Mouse (Mus musculus): ENCODE data around the gene Smtn.

Smtn gene

DNA sequence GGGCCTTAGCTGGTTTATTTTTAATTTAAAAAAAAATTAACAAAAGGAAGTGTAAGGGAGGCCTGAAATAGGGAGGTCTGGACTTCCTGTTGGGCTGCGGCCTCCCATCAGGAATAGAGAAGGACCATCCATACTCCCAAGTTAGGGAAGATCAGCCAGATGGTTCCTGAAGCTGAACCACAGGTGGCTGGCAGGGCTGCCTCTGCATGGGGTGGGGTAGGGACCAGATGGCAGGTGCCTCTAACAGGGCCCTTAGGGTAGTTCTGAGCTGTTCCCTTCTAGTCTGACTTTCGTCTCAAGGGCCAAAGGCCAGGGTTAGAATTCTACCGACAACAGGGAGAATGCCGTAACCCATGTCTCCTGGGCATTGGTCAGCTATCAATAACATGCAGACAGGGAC, 24.8 kb downstream of the Smtn start:
- no peak for DNase-seq (ENCODE audit: low read depth, low spot score)
- Histone ChIP-seq H3K36me3 (ENCODE audit: control insufficient read depth, insufficient read depth, low read length, poor library complexity, severe bottlenecking) (no peaks in the 10 kb centered on the region), H3K27me3 (ENCODE audit: control insufficient read depth, insufficient read depth, low read length, poor library complexity, severe bottlenecking) (no peaks in the 10 kb centered on the region)

DNA sequence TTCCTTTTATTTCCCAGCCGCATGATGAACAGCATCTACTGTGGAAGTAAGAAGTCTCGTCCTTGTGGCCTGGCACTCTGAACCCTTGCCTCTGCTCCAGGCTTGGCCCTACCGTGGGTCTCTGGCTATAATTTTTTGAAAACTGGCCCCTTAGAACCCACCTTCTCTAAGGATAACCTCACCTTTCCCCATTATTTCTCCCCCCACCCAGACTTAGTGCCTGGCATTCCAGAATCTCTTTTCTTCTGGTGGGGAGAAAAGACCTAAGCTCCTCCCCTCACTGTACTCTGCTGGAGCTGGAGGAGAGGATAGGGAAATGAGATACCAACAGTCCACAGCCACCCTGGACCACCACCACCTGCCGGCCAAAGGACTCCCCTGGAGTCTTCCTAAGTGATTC, 25.2 kb downstream of the Smtn start:
- Histone ChIP-seq H3K36me3 (ENCODE audit: control insufficient read depth, insufficient read depth, low read length, poor library complexity, severe bottlenecking) (no peaks in the 10 kb centered on the region), H3K27me3 (ENCODE audit: control insufficient read depth, insufficient read depth, low read length, poor library complexity, severe bottlenecking) (no peaks in the 10 kb centered on the region)
- DNase-seq (ENCODE audit: low read depth, low spot score): no peak

DNA sequence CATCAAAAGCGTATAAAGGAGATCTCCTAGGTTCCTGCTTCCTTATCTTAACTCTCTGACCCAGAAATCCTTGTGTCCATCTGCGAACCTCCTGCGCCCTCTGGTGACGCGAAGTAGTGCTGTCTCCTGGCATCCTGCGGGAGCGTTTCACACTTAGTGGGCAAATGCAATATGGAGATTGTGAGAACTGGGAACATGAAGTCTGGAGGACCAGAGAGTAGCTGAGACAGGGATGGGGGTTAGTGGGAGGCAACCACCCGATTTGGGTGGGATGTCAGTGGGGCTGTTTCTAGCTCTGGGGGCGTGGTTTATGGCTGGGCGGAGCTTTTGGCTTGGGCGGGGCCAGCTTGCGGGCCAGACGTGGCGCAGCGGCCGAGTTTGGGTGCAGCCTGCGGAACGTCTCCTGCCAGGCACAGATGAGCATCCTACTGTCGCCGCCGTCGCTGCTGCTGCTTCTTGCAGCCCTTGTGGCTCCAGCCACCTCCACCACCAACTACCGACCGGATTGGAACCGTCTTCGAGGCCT, 25.8 kb downstream of the Smtn start, which contains the start of gene Selenom:
Selenom (plus strand) TSS at position 156 of the 526 bp plus-strand sequence.
- DNase-seq (ENCODE audit: low read depth, low spot score): peak; percentile 75
- no peaks in the 10 kb centered on the region for H3K36me3 ChIP-seq (ENCODE audit: control insufficient read depth, insufficient read depth, low read length, poor library complexity, severe bottlenecking)
- H3K27me3 ChIP-seq (ENCODE audit: control insufficient read depth, insufficient read depth, low read length, poor library complexity, severe bottlenecking): no peaks in the 10 kb centered on the region

DNA sequence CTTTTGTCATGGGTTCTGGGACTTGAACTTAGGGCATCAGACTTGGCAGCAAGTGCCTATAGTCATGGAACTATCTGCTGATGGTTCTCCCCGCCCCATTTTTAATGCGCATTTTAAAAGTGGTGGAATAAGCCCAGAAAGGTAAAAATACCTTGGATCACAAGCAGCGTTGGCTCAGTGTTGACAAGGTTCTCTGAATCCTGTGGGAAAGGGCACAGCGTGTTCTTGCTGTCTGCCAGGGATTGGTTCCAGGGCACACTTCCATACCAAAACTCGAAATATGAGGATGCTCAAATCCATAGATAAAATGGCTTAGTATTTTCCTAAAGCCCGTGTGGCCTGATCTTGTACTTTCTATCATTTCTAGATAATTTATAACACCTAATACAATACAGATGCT, 27.1 kb downstream of the Smtn start:
- H3K27me3 ChIP-seq (ENCODE audit: control insufficient read depth, insufficient read depth, low read length, poor library complexity, severe bottlenecking): no peaks in the 10 kb centered on the region
- H3K36me3 ChIP-seq (ENCODE audit: control insufficient read depth, insufficient read depth, low read length, poor library complexity, severe bottlenecking): no peaks in the 10 kb centered on the region
- DNase-seq (ENCODE audit: low read depth, low spot score): no peak

DNA sequence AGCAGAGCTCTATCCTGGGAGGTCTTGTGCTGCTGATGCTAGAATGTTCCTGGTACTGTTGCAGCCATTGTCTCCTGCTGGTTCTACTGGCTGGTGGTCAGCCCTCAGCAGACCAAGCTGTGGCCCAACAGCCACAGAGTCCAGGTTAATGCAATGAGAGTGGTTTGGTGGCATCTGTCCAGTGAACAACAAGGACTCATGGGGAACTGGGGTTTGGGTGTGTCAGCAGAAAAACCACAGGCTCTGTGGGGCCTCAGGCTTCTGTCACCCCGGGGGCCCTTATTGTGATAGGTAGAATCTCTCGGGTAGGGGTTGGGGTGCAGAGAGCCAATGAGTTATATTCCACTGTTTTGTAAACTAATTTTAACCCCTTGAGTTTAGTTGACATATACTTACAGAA, 30.1 kb downstream of the Smtn start:
- DNase-seq (ENCODE audit: low read depth, low spot score): no peak
- no peaks in the 10 kb centered on the region for H3K36me3 ChIP-seq (ENCODE audit: control insufficient read depth, insufficient read depth, low read length, poor library complexity, severe bottlenecking)
- H3K27me3 ChIP-seq (ENCODE audit: control insufficient read depth, insufficient read depth, low read length, poor library complexity, severe bottlenecking): no peaks in the 10 kb centered on the region

DNA sequence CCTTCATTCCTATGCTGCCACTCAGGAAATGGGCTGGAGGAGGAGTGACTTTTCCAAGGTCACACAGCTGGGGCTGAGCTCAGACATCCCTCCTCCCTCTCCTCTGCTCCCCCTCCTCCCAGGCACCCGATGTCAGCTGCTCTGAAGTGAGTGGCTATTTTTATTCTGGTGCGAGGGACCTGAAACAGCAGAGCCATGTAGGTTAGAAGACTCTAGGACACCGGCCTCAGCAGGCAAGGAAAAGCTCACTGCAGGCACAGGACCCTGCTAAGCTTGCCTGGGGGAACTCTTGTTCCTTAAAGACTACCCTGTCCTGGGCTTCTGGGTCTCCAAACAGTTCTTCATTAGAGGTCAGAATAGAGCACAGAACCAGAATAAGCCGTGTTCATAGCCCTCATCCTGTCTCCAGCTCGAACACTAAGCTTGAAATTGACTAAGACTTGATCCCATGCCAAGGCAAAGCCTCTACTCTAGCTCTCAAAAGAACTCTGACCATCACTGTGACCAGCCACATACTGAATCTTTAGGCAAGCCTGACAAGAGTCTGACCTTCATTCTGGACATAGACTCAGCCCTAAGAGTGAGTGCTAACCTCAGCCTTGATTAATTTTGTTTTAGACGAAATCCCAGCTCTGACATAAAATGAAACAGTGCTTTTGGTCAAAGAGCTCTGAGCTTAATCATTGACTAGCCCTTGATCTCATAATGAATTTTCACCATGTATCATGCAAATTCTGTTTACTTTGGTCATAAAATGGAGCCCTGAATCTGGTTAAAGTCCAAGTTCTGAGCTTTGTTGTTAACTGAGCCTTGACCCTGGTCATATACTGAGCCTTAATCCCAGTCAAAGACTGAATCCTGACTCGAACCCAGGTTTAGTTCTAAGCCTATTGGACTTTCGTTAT, 31.0 kb downstream of the Smtn start:
- no peaks in the 10 kb centered on the region for H3K36me3 ChIP-seq (ENCODE audit: control insufficient read depth, insufficient read depth, low read length, poor library complexity, severe bottlenecking)
- H3K27me3 ChIP-seq (ENCODE audit: control insufficient read depth, insufficient read depth, low read length, poor library complexity, severe bottlenecking): no peaks in the 10 kb centered on the region

DNA sequence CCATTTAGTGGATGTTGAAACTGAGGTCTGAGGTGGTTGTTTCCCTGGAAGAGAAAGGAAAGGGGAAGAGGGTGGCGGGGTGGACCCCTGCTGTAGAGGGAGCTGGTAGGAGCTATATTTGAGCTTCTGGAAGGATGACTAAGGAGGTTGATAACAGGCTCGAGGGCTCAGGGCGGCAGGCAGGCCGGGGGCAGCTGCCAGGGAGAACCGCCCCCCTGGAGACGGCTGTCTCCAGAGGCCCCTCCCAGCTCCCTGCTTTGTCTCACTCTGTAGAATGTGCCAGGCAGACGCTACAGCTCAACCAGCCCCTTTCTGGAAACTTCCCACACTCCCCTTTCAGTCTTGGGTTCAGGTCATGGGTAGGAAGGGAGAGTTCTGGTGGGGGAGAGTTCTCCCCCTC, 32.2 kb downstream of the Smtn start:
- no peaks in the 10 kb centered on the region for H3K36me3 ChIP-seq (ENCODE audit: control insufficient read depth, insufficient read depth, low read length, poor library complexity, severe bottlenecking)
- DNase-seq (ENCODE audit: low read depth, low spot score): no peak
- no peaks in the 10 kb centered on the region for H3K27me3 ChIP-seq (ENCODE audit: control insufficient read depth, insufficient read depth, low read length, poor library complexity, severe bottlenecking)

More for the DNA sequence above, 31.0 kb downstream of the Smtn start:
- no peak for DNase-seq (ENCODE audit: low read depth, low spot score)

DNA sequence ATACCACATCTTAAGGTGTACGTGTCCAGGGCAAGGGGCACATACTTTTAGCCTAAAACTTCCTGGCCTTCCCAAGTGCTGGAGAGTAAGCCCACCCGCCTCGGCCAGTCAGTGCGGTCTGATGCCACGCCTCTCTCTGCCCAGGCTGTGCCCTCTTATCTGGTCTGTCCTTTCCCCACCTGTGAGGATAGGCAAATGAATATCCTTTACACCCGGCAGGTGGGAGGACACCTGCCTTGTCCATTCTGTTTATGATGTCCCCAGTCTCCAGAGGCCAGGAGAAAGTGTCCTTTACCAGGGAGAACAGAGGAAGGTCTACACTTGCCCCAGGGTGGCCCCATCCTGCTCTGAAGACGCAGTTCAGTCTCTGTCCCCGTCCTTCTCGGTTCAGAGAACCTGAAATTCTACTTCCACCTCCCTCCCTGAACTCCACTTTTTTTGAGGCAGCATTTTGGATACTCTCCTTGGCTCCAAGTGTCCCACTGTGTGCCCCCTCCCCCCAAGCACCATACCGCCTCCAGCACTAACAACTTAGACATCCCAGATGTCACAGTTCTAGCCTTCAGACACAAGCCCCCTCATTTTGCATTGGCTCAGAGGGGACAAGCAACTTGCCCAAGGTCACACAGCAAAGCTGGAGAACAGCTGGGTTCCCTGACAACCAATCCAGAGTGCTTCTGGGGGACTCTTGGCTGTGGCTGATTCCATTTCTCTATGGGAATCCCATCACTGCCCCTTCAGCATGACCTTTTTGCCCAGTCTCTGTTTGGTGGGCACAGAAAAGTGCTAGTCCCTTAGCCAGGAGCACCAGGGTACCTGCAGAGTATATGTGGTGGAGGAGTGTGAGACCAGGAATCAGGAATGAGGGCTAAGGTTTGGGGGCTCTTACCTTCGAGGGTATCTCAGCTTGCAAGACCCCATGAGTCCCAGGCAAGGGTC, 36.4 kb downstream of the Smtn start:
- no peaks in the 10 kb centered on the region for H3K36me3 ChIP-seq (ENCODE audit: control insufficient read depth, insufficient read depth, low read length, poor library complexity, severe bottlenecking)
- DNase-seq (ENCODE audit: low read depth, low spot score): no peak
- H3K27me3 ChIP-seq (ENCODE audit: control insufficient read depth, insufficient read depth, low read length, poor library complexity, severe bottlenecking): no peaks in the 10 kb centered on the region

DNA sequence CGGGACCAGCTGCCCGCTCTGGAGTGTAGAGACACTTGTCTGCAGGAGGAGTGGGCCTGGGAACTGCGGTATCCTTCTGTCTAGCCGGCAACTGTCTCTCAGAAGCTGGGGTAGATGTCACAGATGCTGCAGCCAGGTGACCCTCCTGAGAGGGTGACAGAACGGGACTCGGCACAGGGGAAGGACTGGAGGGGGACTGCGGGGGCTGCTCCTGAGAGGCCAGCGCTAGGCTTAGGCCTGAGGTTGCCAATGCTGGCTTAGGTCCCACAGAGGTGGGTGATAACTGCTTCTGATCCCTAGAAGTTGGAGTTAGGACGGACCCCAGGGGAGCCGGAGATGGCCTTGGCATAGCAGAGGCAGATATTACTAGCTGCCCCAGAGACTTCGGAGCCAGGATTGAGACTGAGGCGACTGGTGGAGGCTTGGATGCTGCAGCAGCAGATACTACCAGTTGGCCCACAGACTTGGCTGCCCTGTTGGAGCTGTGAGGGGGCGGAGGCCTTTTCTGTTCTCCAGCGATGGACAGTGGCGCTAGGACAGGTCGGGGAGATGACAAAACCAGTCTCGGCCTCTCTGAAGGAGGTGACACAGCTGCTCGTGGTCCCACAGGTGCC, 37.8 kb downstream of the Smtn start:
- no peak for DNase-seq (ENCODE audit: low read depth, low spot score)
- H3K27me3 ChIP-seq (ENCODE audit: control insufficient read depth, insufficient read depth, low read length, poor library complexity, severe bottlenecking): no peaks in the 10 kb centered on the region
- H3K36me3 ChIP-seq (ENCODE audit: control insufficient read depth, insufficient read depth, low read length, poor library complexity, severe bottlenecking): no peaks in the 10 kb centered on the region

DNA sequence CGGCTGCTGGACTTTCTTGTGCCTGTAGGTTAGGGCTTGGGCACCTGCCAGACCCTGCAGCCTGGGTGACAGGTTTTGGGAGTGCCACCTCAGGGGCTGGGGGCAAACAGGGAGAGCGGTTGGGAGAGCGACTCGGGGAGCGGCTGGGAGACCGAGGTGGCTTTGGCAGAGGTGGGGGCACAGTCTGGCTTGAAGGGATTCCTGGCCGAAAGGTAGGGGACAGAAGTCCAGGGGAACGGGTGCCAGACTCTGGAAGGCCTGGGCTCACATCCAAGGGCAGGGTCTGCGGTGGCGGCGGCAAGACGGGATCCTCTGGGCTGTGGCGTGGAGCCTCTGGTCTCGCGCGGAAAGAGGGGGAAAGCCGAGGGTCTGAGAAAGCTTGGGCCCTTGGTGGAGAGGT, 38.4 kb downstream of the Smtn start:
- no peaks in the 10 kb centered on the region for H3K36me3 ChIP-seq (ENCODE audit: control insufficient read depth, insufficient read depth, low read length, poor library complexity, severe bottlenecking)
- no peaks in the 10 kb centered on the region for H3K27me3 ChIP-seq (ENCODE audit: control insufficient read depth, insufficient read depth, low read length, poor library complexity, severe bottlenecking)
- no peak for DNase-seq (ENCODE audit: low read depth, low spot score)

DNA sequence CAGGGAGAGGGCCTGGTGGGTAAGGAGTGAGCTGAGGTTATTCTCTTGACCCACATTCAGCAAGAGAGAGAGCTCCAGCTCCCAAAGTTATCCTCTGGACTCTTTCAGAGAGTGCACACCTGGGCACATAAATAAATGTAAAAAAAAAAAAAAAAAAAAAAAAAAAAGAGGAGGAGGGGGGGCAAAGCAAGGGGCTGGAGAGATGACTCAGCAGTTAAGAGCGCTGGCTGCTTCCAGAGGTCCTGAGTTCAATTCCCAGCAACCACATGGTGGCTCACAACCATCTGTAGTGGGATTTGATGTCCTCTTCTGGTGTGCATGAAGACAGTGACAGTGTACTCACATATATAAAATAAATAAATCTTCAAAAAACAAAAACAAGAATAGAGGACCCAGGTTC, 43.1 kb downstream of the Smtn start:
- Histone ChIP-seq H3K36me3 (ENCODE audit: control insufficient read depth, insufficient read depth, low read length, poor library complexity, severe bottlenecking) (no peaks in the 10 kb centered on the region), H3K27me3 (ENCODE audit: control insufficient read depth, insufficient read depth, low read length, poor library complexity, severe bottlenecking) (no peaks in the 10 kb centered on the region)
- DNase-seq (ENCODE audit: low read depth, low spot score): no peak

DNA sequence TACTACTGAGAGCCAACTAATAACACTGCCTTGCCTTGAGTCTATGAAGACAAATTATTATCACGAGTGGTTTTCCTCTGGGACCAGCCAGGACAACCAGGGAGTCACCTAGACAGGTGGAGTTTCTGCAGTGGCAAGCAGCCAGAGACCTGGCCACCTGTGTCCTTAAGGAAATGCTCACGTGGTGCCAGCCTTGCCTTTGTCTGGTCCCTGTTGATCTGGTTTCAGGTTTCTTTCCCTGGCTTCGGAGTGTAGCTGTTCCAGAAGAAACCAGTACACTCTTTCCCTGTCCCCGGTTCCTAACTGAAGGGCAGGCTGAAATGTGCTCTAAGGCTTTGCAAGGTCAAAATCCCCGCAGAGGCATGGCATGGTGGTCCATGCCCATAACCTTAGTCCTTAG, 43.7 kb downstream of the Smtn start:
- no peak for DNase-seq (ENCODE audit: low read depth, low spot score)
- no peaks in the 10 kb centered on the region for H3K27me3 ChIP-seq (ENCODE audit: control insufficient read depth, insufficient read depth, low read length, poor library complexity, severe bottlenecking)
- H3K36me3 ChIP-seq (ENCODE audit: control insufficient read depth, insufficient read depth, low read length, poor library complexity, severe bottlenecking): no peaks in the 10 kb centered on the region

DNA sequence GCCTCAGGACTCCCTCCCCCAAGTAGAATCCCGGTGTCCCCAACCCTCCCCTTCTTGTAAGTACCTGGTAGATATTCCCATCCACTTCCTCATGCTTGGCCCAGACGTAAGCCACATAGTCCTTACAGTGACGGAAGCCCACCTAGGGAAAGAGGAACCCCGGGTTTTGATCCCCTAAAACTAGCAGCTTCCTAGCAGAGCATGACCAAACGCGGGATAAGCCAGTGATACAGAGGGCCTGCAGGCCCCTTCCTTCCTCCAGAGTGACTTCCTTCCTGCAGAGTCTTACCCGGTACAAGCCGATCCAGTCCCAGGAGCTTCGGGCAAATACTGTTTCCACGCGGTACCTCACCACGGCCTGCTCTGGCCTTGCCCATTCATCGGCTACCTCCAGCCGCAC, 44.9 kb downstream of the Smtn start:
- Histone ChIP-seq H3K36me3 (ENCODE audit: control insufficient read depth, insufficient read depth, low read length, poor library complexity, severe bottlenecking) (no peaks in the 10 kb centered on the region), H3K27me3 (ENCODE audit: control insufficient read depth, insufficient read depth, low read length, poor library complexity, severe bottlenecking) (no peaks in the 10 kb centered on the region)
- DNase-seq (ENCODE audit: low read depth, low spot score): no peak

DNA sequence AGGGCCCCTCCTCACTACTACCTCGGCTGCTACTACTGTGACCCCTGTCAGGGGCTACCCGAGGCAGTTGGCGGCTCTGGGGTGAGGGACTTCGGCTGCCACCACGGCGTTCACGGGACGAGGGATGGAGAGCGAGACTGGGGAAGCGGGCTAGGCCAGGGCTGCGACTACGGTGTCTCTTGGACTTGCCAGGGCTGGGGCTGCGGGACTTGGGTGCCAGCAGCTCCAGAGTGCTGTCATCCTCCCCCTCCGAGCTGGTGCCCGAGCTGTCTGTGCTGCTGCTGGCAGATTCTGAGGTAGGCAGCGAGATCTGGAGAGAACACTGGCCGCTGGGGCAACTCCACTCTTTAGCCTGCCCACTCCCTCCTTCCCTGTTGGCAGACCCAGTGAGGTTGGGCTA, 45.6 kb downstream of the Smtn start:
- Histone ChIP-seq H3K27me3 (ENCODE audit: control insufficient read depth, insufficient read depth, low read length, poor library complexity, severe bottlenecking) (no peaks in the 10 kb centered on the region), H3K36me3 (ENCODE audit: control insufficient read depth, insufficient read depth, low read length, poor library complexity, severe bottlenecking) (no peaks in the 10 kb centered on the region)
- DNase-seq (ENCODE audit: low read depth, low spot score): no peak

All from splenic B cell, adult 2 months (primary cell).